In genomic region chr9:61427901-61428300, GRCm38 (mm10) we compare ENCODE assay signal across 15 mouse cellular contexts. TPM values are rescaled to one million over a fixed set of nuclear protein-coding genes. Genes with fewer than 3 reads are reported as not detected.
DNase-seq lines count a peak whose midpoint lies in the region.
"Had no signal": no experiment of that assay in that cellular context is flagged by ENCODE, and none has a peak within 500 bp of the region (broad histone marks: within the 10 kb centered on the region; RNA-seq: fewer than 3 reads in every experiment).

No protein-coding gene starts in this region.

- peak; percentile 51 for DNase-seq in gastrocnemius, adult 18-20 months (ENCODE audit: low spot score)
- no peak for DNase-seq in gastrocnemius, postnatal 4 days (ENCODE audit: low spot score in 2 of 2)
- DNase-seq in heart, adult 18-20 months = peak; percentile 59 to 73
- DNase-seq in heart, postnatal 14 days = no peak
- DNase-seq in NIH3T3 (ENCODE audit: low read depth) = peak; percentile 9
- DNase-seq in right cerebral cortex, adult 18-20 months = no peak
- DNase-seq: adrenal gland, adult 2 months; adrenal gland, postnatal 14 days; cerebellum, adult 11 months; cerebellum, adult 2 months; cerebellum, adult 9-11 months; cerebellum, postnatal 25 days; forebrain, postnatal 0 days; gastrocnemius, postnatal 10 days; kidney, adult 2 months had no signal

- intact Hi-C loops in heart, postnatal 14 days (cut with DNase I) = no loop called here

RNA-seq across cellular contexts. Expression of gene Tle3, which starts 55.7 kb away (rescaled TPM):
- 1 to 10 TPM; 7.1 TPM for total RNA-seq in gastrocnemius, adult 18-20 months (2021)
- 10 to 100 TPM; 35.0 to 47.8 TPM for total RNA-seq in gastrocnemius, postnatal 4 days (2021)
- total RNA-seq in heart, adult 18-20 months (2021) = 10 to 100 TPM; 15.2 to 21.9 TPM
- total RNA-seq in heart, postnatal 14 days (2021) = 10 to 100 TPM; 24.4 to 29.0 TPM

Comparison
In these comparisons a context has a peak if more than half of its experiments do, and no peak if none do; other contexts are left out.
1. DNase-seq: peak in gastrocnemius, adult 18-20 months (single experiment), heart, adult 18-20 months (2 of 2) and NIH3T3 (single experiment); none in gastrocnemius, postnatal 4 days (0 of 2), heart, postnatal 14 days (0 of 2) and right cerebral cortex, adult 18-20 months (single experiment).